Mouse (Mus musculus): Measurements from ENCODE around the gene Lats1.

DNA sequence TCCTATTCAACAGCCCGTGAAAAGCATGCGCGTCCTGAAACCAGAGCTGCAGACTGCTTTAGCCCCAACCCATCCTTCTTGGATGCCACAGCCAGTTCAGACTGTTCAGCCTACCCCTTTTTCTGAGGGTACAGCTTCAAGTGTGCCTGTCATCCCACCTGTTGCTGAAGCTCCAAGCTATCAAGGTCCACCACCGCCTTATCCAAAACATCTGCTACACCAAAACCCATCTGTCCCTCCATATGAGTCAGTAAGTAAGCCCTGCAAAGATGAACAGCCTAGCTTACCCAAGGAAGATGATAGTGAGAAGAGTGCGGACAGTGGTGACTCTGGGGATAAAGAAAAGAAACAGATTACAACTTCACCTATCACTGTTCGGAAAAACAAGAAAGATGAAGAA lies 21.6 kb downstream of the Lats1 start:
- TF ChIP-seq CTCF (IDR thresholded peaks at IDR 0.05) (no peak), EP300 (IDR thresholded peaks at IDR 0.05; ENCODE audit: insufficient read depth, low read depth, low read length) (no peak), POLR2A (IDR thresholded peaks at IDR 0.05; ENCODE audit: insufficient read depth, low read depth, low read length) (no peak)

Data from heart, adult 2 months (tissue).